Mouse (Mus musculus) E14TG2a.4 (cell line): ENCODE data around the gene Mfsd9.

Experiments
- CTCF ChIP-seq: conservative IDR thresholded peaks from 2 replicates; pipeline ENCODE4 v1.5.1; 2014; ENCODE audit warnings: low read length
- POU5F1 ChIP-seq: IDR thresholded peaks from 2 replicates; pipeline ENCODE4 v1.6.1; 2014; ENCODE audit warnings: low read length, borderline replicate concordance

GRCm38 (mm10) chr1:40764042-40764441 lies 26.4 kb downstream of the Mfsd9 start:
- TF ChIP-seq CTCF (peak; percentile 31), POU5F1 (no peak)
